Mouse (Mus musculus) neural tube, embryonic 14.5 days (tissue): ENCODE results near the gene Hsf4. TPM values are rescaled to one million over a fixed set of nuclear protein-coding genes. Genes with fewer than 3 reads are reported as not detected.

Experiments
- ATAC-seq: fragments of 200-750 bp; cut with Nextera tagmentation; 2 replicates; pipeline ENCODE4 v1.8.0; 2017; ENCODE audit warnings: low read depth, mild to moderate bottlenecking, moderate TSS enrichment, moderate library complexity
- H3K27ac ChIP-seq: fragments of 300-500 bp; sonication (generic); 2 replicates; pipeline ENCODE4 v1.5.1; 2014; ENCODE audit warnings: low read depth, mild to moderate bottlenecking, control low read depth, low read length, moderate library complexity, mixed read lengths
- H3K27me3 ChIP-seq: fragments of 300-500 bp; sonication (generic); 2 replicates; pipeline ENCODE4 v1.6.1; 2014; ENCODE audit warnings: low read length; ENCODE audit not compliant: control insufficient read depth, insufficient read depth
- H3K36me3 ChIP-seq: fragments of 300-500 bp; sonication (generic); 2 replicates; pipeline ENCODE4 v1.6.1; 2014; ENCODE audit warnings: low read length, mixed read lengths; ENCODE audit not compliant: control insufficient read depth, insufficient read depth
- H3K4me1 ChIP-seq: fragments of 300-500 bp; sonication (generic); 2 replicates; pipeline ENCODE4 v1.6.1; 2014; ENCODE audit warnings: low read length; ENCODE audit not compliant: control insufficient read depth, insufficient read depth
- H3K4me2 ChIP-seq: fragments of 300-500 bp; sonication (generic); 2 replicates; pipeline ENCODE4 v1.6.1; 2014; ENCODE audit warnings: mild to moderate bottlenecking, low read depth, low read length, control low read depth
- H3K4me3 ChIP-seq: fragments of 300-500 bp; sonication (generic); 2 replicates; pipeline ENCODE4 v1.5.1; 2014; ENCODE audit warnings: low read depth, low read length, control low read depth, mixed read lengths
- H3K9ac ChIP-seq: fragments of 300-500 bp; sonication (generic); replicated peaks from 2 replicates; pipeline ENCODE4 v1.6.1; 2014; ENCODE audit warnings: low read depth, mild to moderate bottlenecking, control low read depth, low read length, mixed read lengths
- H3K9me3 ChIP-seq: fragments of 300-500 bp; sonication (generic); 2 replicates; pipeline ENCODE4 v1.6.1; 2016; ENCODE audit warnings: low read length; ENCODE audit not compliant: control insufficient read depth
- WGBS: fragments of 180-500 bp; shearing (Covaris S2); extraction: QIAGEN DNeasy Blood & Tissue Kit; methylation state at CpG from one replicate; pipeline ENCODE4 v1.1.7; 2014; 5-methylcytosine and 5-hydroxymethylcytosine counted together
- microRNA counts: library from miRNA; unstranded; fragments of <30 nt; microRNA quantifications from one replicate; lab custom pipeline; 2016
- microRNA-seq: library from miRNA; unstranded; fragments of <30 nt; microRNA quantifications from one replicate; pipeline ENCODE4, GENCODE M21; 2016
- polyA plus RNA-seq: library from polyadenylated mRNA; unstranded; fragments of >200 nt; fragmentation: Nextera tagmentation; extraction: Ambion mirVana; gene quantifications from 2 replicates; pipeline ENCODE4 v1.2.1, GENCODE M21; 2014

Gene Hsf4
- polyA plus RNA-seq, 1 experiment from 2014 or later, result 0.66 TPM

DNA sequence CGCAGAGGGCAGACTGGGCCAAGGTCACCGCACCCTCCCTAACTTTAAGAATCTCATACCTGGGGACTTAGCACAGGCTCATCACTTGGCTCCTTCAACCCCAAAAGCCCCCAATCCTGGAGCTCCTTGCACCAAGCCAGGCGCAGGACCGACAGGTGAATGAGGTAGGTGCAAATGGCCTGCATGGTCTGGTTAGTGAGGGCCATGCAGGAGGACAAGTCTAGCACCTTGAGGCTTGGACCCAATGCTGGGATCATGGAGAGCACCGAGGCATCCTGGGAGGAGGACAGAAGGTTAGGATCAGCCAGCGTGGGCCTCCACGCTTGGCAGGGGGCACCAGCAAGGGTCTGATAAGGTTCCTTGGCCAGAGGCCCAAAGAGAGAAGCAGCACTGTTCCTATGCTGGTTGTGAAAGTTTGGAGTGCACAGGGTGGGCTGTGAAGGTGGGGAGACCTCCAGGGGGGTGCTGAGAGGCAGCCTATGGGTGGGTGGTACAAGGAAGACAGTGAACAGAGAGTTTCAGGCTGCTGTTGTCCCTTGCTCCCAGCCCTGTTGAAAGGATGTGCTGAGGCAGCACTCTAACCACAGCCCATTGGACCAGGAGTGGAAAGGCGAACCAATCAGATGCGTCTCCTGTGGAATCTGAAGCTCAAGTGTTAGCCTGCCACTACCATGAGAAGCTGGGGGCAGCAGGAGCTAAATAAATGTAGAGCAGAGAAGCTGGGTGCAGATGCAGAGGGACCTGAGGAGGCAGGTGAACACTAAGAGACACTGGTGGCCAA lies 44.2 kb downstream of the Hsf4 start:
- WGBS, result 80% methylated on average over 9 of the region's 9 CpGs
- peaks cover 36% of the 10 kb centered on the region; the same call in 1 of the 2 replicates for H3K36me3 ChIP-seq

DNA sequence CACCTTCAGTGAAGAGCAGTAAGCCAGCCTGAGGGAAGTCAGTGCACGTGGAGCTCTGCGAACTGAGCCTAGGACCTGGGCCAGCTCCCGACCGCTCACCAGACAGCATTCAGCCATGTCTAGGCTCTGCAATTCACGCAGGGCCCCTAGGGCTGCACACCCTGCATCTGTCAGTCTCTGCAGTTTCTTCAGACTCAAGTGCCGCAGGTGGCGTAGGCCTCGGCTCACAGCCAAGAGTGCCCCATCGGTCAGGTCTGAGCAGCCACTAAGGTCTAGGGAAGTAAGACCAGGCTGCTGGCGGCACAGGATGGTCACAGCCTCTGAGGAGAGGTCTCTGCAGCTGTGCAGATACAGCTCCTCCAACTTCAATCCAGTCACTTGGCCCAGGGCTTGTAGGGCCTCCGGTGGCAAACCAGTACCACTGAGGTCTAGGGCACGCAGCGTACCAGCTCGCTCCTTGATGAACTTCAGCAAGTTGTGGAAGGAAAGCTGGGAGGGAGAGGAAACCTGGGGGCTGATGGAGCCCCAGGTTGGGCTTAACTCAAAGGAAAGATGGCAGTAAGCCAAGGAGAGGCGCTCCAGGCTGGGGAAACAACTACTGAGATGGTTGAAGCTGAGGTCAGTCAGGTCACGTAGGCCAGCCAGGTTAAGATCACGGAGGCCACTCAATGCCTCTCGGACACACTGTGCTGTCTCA lies 45.6 kb downstream of the Hsf4 start:
- 92% methylated on average over 18 of the region's 18 CpGs for WGBS
- Histone ChIP-seq H3K27ac (no peak overlapping the region), H3K36me3 (peaks cover 36% of the 10 kb centered on the region; the same call in 1 of the 2 replicates), H3K4me2 (no peak overlapping the region), H3K4me1 (no peaks in the 10 kb centered on the region), H3K4me3 (no peak overlapping the region), H3K9ac (no peak overlapping the region), H3K9me3 (no peaks in the 10 kb centered on the region), H3K27me3 (no peaks in the 10 kb centered on the region)
- ATAC-seq, result no peak

More for the DNA sequence above, 44.2 kb downstream of the Hsf4 start:
- Histone ChIP-seq H3K9me3 (no peaks in the 10 kb centered on the region), H3K27me3 (no peaks in the 10 kb centered on the region), H3K9ac (no peak overlapping the region), H3K4me1 (no peaks in the 10 kb centered on the region), H3K4me2 (no peak overlapping the region), H3K27ac (no peak overlapping the region), H3K4me3 (no peak overlapping the region)
- no peak; the same call in 1 of the 2 replicates for ATAC-seq

DNA sequence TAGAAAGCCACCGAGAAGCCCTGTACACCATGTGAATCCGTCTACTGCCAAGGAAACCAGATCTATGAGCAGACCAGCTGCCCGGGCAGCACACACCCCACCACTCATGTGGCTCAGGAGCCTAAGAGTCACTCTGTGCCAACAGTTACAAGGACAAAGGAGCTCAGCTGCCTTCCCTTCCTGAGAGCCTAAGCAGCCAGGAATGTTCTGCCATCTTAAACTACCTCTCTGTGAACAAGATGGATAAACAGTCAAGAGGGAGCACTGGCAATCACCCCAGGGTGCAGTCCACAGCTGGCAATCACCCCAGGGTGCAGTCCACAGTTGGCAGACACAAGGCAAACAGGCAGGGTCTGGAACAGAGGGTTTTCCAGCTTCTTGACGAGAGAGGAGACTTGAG lies 48.3 kb downstream of the Hsf4 start:
- no peak for ATAC-seq

DNA sequence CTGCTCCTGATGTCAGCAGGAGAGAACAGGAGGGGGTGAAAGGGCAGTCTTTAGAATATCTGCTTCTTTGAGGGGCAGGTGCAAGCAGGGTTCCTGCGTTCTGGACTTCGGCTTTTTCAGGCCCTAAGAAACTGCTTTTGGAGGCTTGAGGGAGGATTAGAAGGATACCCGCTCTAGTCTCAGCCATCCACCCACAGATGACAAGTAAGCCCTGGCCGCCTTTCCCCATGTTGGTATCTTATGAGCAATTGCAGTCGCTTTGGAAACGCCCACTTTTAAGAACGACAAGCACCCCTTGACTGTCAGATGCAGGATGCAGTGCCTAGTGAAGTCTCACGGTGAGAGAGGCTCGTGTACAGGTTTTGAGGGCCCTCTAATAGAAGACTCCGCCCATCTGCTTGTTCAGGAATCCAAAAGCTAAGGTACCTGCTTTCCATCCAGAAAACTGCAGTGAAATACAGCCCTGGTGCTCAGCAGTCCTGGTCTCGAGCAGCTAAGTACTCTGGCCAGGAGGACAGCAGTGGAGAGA lies 49.1 kb downstream of the Hsf4 start:
- H3K36me3 ChIP-seq, result peaks cover 25% of the 10 kb centered on the region; the same call in 1 of the 2 replicates
- H3K27ac ChIP-seq, result no peak overlapping the region
- H3K9me3 ChIP-seq, result no peaks in the 10 kb centered on the region
- H3K4me2 ChIP-seq, result no peak overlapping the region
- no peaks in the 10 kb centered on the region for H3K27me3 ChIP-seq
- H3K9ac ChIP-seq, result no peak overlapping the region
- ATAC-seq, result no peak
- no peaks in the 10 kb centered on the region for H3K4me1 ChIP-seq
- 87% methylated on average over 11 of the region's 11 CpGs for WGBS
- no peak overlapping the region for H3K4me3 ChIP-seq

More for the DNA sequence above, 48.3 kb downstream of the Hsf4 start:
- Histone ChIP-seq H3K9me3 (no peaks in the 10 kb centered on the region), H3K4me3 (no peak overlapping the region), H3K27ac (no peak overlapping the region), H3K36me3 (peaks cover 28% of the 10 kb centered on the region; the same call in 1 of the 2 replicates), H3K4me2 (no peak overlapping the region), H3K27me3 (no peaks in the 10 kb centered on the region), H3K9ac (no peak overlapping the region), H3K4me1 (no peaks in the 10 kb centered on the region)
- 92% methylated on average over 4 of the region's 4 CpGs for WGBS

DNA sequence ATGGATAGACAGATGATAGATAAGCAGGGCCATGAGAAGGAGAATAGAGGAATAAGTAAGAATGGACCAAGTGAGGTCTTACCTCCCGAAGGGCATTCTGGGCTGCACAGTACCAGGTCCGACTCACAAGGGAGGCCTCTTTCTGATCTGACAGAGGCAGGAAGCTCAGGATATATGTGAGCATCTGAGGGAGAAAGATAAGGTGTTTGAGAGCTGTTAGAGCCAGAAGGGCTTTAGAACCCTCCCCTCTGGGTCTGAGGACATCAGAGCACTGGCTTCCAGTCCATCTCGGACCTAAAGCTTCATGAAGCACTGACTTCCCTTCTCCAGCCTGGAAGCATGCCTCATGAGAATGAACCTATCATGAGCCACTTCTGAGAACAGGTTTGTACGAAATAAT lies 53.6 kb downstream of the Hsf4 start:
- H3K9ac ChIP-seq, result no peak overlapping the region
- H3K4me1 ChIP-seq, result peaks cover 17% of the 10 kb centered on the region
- no peak for ATAC-seq
- H3K27me3 ChIP-seq, result no peaks in the 10 kb centered on the region
- WGBS, result 92% methylated on average over 4 of the region's 4 CpGs
- no peak overlapping the region for H3K4me2 ChIP-seq
- no peak overlapping the region for H3K27ac ChIP-seq
- H3K36me3 ChIP-seq, result no peaks in the 10 kb centered on the region
- no peaks in the 10 kb centered on the region for H3K9me3 ChIP-seq
- no peak overlapping the region for H3K4me3 ChIP-seq

MicroRNA genes within 50 kb of the gene (microRNA counts, 519-probe panel; counts per million panel counts)
- 4,091 counts per million, percentile 45 among the panel's probes with 10 or more counts for microRNA mmu-miR-328 (lab: Ali Mortazavi, UCI)

Small RNA genes within 50 kb of the gene (microRNA-seq; reads per million reads assigned to microRNA genes)
- gene Gm27320 (not detected), gene Mir328 (374 reads per million, percentile 65 among the genes with 10 or more reads in this experiment)

Other genes with a start within 250 kb of the Hsf4 start
- not detected in 2 replicates for gene Ces3a, start 221.2 kb upstream of the Hsf4 start, polyA plus RNA-seq
- not detected in 2 replicates for gene Ces3b, start 186.0 kb upstream of the Hsf4 start, polyA plus RNA-seq
- gene Ces4a, start 138.0 kb upstream of the Hsf4 start, polyA plus RNA-seq, result 0.08 TPM in 1 of 2 replicates, not detected in the other
- 32.4 and 56.8 TPM in 2 replicates for gene Cbfb, start 99.1 kb upstream of the Hsf4 start, polyA plus RNA-seq
- gene D230025D16Rik, start 44.7 kb upstream of the Hsf4 start, polyA plus RNA-seq, result 35.7 and 36.8 TPM in 2 replicates
- gene B3gnt9, start 14.6 kb upstream of the Hsf4 start, polyA plus RNA-seq, result 6.2 and 8.3 TPM in 2 replicates
- gene Tradd, start 5.2 kb upstream of the Hsf4 start, polyA plus RNA-seq, result 13.1 and 18.8 TPM in 2 replicates
- gene Fbxl8, start 5.2 kb upstream of the Hsf4 start, polyA plus RNA-seq, result 0.96 and 1.8 TPM in 2 replicates
- gene Nol3, start 6.3 kb downstream of the Hsf4 start, polyA plus RNA-seq, result 5.5 and 5.9 TPM in 2 replicates
- 84.6 and 118 TPM in 2 replicates for gene 4931428F04Rik, start 20.1 kb downstream of the Hsf4 start, polyA plus RNA-seq
- 8.0 and 12.5 TPM in 2 replicates for gene Exoc3l, start 26.3 kb downstream of the Hsf4 start, polyA plus RNA-seq
- gene E2f4, start 27.9 kb downstream of the Hsf4 start, polyA plus RNA-seq, result 46.4 and 49.7 TPM in 2 replicates
- 0.77 and 1.3 TPM in 2 replicates for gene Elmo3, start 35.8 kb downstream of the Hsf4 start, polyA plus RNA-seq
- 0.85 and 0.95 TPM in 2 replicates for gene Lrrc29, start 56.5 kb downstream of the Hsf4 start, polyA plus RNA-seq
- gene Tmem208, start 56.6 kb downstream of the Hsf4 start, polyA plus RNA-seq, result 135 and 150 TPM in 2 replicates
- 0.88 and 0.91 TPM in 2 replicates for gene Fhod1, start 78.2 kb downstream of the Hsf4 start, polyA plus RNA-seq
- gene Slc9a5, start 79.0 kb downstream of the Hsf4 start, polyA plus RNA-seq, result 10.5 and 13.2 TPM in 2 replicates
- 2.3 and 2.6 TPM in 2 replicates for gene Plekhg4, start 103.5 kb downstream of the Hsf4 start, polyA plus RNA-seq
- not detected in 2 replicates for gene Kctd19, start 143.7 kb downstream of the Hsf4 start, polyA plus RNA-seq
- 0.16 and 0.43 TPM in 2 replicates for gene Lrrc36, start 143.8 kb downstream of the Hsf4 start, polyA plus RNA-seq
- 189 and 259 TPM in 2 replicates for gene Tppp3, start 201.7 kb downstream of the Hsf4 start, polyA plus RNA-seq
- gene Zdhhc1, start 227.1 kb downstream of the Hsf4 start, polyA plus RNA-seq, result 27.9 and 32.5 TPM in 2 replicates
- gene Hsd11b2, start 249.0 kb downstream of the Hsf4 start, polyA plus RNA-seq, result 0.94 and 1.2 TPM in 2 replicates